Mouse (Mus musculus) olfactory bulb, adult 2 months (tissue): ENCODE measurements around the gene Traip.

Experiments
- CTCF ChIP-seq: fragments of 200-500 bp; IDR thresholded peaks from 2 replicates; pipeline ENCODE4 v1.5.1; 2012; ENCODE audit warnings: low read depth, mild to moderate bottlenecking, low read length, moderate library complexity; ENCODE audit not compliant: insufficient read depth
- POLR2A ChIP-seq: fragments of 200-500 bp; IDR thresholded peaks from 2 replicates; pipeline ENCODE4 v1.6.1; 2012; ENCODE audit warnings: mild to moderate bottlenecking, low read depth, low read length, moderate library complexity; ENCODE audit not compliant: insufficient read depth

DNA sequence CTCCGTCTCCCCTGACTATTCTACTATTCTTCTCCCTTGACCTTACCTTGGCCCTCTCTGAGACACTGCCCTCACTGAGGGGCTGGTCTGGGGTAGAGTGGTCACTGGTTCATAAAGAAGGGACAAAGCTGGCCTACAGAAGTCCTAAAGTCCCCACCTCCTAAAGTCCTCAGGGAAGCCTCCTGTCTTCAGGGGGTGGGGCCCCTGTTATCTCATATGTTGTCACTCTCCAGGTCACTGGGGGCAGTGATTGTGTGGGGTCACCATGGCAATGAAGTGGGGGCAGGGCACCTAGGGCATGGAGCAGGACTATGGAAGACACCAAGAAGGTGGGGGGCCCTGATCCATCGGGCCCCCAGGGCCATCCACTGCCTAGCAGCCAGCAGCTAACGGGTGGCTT lies 21.8 kb upstream of the Traip start, which contains the start of gene Actl11:
- TF ChIP-seq CTCF (no peak), POLR2A (no peak)
